Mouse (Mus musculus): ENCODE measurements at regions not wholly inside any gene's neighbourhood (a gene's known extent, or its start where the extent isn't known, plus 50 kb on each side); places are given as distances from the start of the nearest gene placed in this dataset.

GRCm38 (mm10) chr12:44796847-44797246 lies 277.7 kb downstream of the Stxbp6 start:
- Histone ChIP-seq H3K4me2 (ENCODE audit: low read depth, low read length) (no peak overlapping the region), H3K4me1 (ENCODE audit: insufficient read depth, low read length) (no peaks in the 10 kb centered on the region), H3K4me3 (ENCODE audit: low read length) (no peak overlapping the region), H3K9ac (replicated peaks; ENCODE audit: low read length) (no peak overlapping the region), H3K36me3 (ENCODE audit: insufficient read depth, low read length) (no peaks in the 10 kb centered on the region), H3K27me3 (ENCODE audit: insufficient read depth, low read length) (no peaks in the 10 kb centered on the region), H3K27ac (no peak overlapping the region), H3K9me3 (ENCODE audit: low read length) (no peaks in the 10 kb centered on the region)
- DNase-seq (ENCODE audit: low spot score) = no peak
- no peak for TF ChIP-seq CTCF (IDR thresholded peaks at IDR 0.05; ENCODE audit: low read depth)
- no peak for ATAC-seq

- no peaks in the 10 kb centered on the region for H3K36me3 ChIP-seq (ENCODE audit: insufficient read depth, low read length)
- WGBS = 89% methylated on average over 3 of the region's 3 CpGs
- no peak overlapping the region for H3K27ac ChIP-seq
- ATAC-seq (no peak), DNase-seq (ENCODE audit: low spot score) (no peak)
- H3K4me3 ChIP-seq (ENCODE audit: low read length) = no peak overlapping the region
- H3K9ac ChIP-seq (replicated peaks; ENCODE audit: low read length) = no peak overlapping the region
- H3K9me3 ChIP-seq (ENCODE audit: low read length) = no peaks in the 10 kb centered on the region
- H3K27me3 ChIP-seq (ENCODE audit: insufficient read depth, low read length) = no peaks in the 10 kb centered on the region
- TF ChIP-seq CTCF (IDR thresholded peaks at IDR 0.05; ENCODE audit: low read depth) = no peak
- H3K4me1 ChIP-seq (ENCODE audit: insufficient read depth, low read length) = no peaks in the 10 kb centered on the region
- no peak overlapping the region for H3K4me2 ChIP-seq (ENCODE audit: low read depth, low read length)
Observed at GRCm38 (mm10) chr12:44750743-44751142, 323.8 kb downstream of the Stxbp6 start.

GRCm38 (mm10) chr12:44726767-44727166 lies 347.7 kb downstream of the Stxbp6 start:
- H3K9ac ChIP-seq (replicated peaks; ENCODE audit: low read length) = no peak overlapping the region
- WGBS = 80% methylated on average over 2 of the region's 2 CpGs
- H3K4me3 ChIP-seq (ENCODE audit: low read length) = no peak overlapping the region
- no peak overlapping the region for H3K27ac ChIP-seq
- no peaks in the 10 kb centered on the region for H3K9me3 ChIP-seq (ENCODE audit: low read length)
- peak; percentile 52 for TF ChIP-seq CTCF (IDR thresholded peaks at IDR 0.05; ENCODE audit: low read depth)
- H3K4me2 ChIP-seq (ENCODE audit: low read depth, low read length) = no peak overlapping the region
- no peak for ATAC-seq
- peak; percentile 61 for DNase-seq (ENCODE audit: low spot score)
- no peaks in the 10 kb centered on the region for H3K36me3 ChIP-seq (ENCODE audit: insufficient read depth, low read length)
- H3K27me3 ChIP-seq (ENCODE audit: insufficient read depth, low read length) = no peaks in the 10 kb centered on the region
- H3K4me1 ChIP-seq (ENCODE audit: insufficient read depth, low read length) = no peaks in the 10 kb centered on the region

Measured in hindbrain, postnatal 0 days (tissue).